Mouse (Mus musculus): ENCODE results near the gene Zic5. TPM values are rescaled to one million over a fixed set of nuclear protein-coding genes. Genes with fewer than 3 reads are reported as not detected.

The Zic5 gene
- total and polyA plus RNA-seq, 2 experiments from 2014 or later, result 31.0 to 51.3 TPM

DNA sequence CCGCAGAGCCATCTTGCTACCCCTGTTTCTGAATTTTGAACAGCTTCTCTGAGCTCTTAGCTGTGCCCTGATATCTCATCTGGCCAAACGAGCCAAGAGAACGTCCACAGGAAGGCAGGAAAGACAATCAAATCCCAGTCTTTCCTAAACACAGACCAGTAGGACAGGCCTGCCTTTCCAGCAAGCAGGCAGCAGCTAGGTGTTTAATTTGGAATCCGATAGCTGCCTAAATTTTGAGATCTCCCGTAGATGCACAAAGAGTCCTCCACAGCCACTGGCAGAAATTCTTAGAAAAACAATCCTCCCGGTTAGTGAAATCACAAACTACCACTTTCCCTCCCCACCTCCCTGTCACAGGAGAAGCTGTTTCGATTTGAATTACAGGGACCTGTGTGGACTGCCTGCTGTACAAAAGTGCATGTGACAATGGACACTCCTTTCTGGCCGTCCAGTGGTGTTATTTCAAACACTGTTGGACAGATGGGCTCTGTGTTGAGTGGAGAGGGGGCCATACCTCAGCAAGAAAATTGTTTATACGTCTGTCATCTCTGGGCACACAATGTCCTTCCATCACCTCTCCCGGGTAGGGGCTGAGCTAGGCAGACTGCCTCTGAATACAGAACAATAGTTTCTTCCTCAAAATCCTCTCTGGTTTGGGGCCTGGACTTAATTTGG is 38.8 kb downstream of the Zic5 start:
- H3K4me2 ChIP-seq (ENCODE audit: low read depth, low read length), result 0 out of 2 replicates have a peak overlapping the region, but pooled peaks have one; percentile 5
- WGBS, result 54% methylated on average over 10 of the region's 10 CpGs
- peak overlapping the region; percentile 54 for H3K27ac ChIP-seq
- no peaks in the 10 kb centered on the region for H3K9me3 ChIP-seq (ENCODE audit: low read length)
- H3K9ac ChIP-seq (replicated peaks; ENCODE audit: low read length), result no peak overlapping the region
- no peaks in the 10 kb centered on the region; the same call in 1 of the 2 replicates for H3K4me1 ChIP-seq (ENCODE audit: insufficient read depth, low read length)
- no peak for DNase-seq (ENCODE audit: low spot score)
- no peak overlapping the region for H3K4me3 ChIP-seq (ENCODE audit: low read length)
- no peaks in the 10 kb centered on the region for H3K27me3 ChIP-seq (ENCODE audit: insufficient read depth, low read length)
- TF ChIP-seq CTCF (IDR thresholded peaks at IDR 0.05; ENCODE audit: low read depth), result no peak
- ATAC-seq, result peak; percentile 44
- H3K36me3 ChIP-seq (ENCODE audit: insufficient read depth, low read length), result no peaks in the 10 kb centered on the region

DNA sequence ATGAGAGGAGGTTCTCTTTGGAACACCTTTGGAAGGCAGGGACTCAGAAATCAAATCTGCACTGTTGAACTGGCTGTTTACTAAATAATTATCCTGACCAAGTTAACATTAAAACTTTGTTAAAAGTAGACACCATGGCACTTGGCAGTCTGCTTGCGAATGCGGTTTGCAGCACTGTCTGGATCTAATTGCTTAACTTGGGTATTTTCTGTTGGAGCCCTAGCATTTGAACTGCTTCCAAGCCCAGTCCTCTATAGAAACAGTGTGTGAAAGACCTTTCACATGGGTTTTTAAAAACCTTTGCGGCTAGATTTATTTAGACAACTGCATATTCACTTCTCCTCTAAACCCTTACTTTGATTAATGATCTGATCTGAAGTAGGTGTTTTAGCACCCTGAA is 41.0 kb downstream of the Zic5 start:
- DNase-seq (ENCODE audit: low spot score) (no peak), ATAC-seq (no peak)
- no peak overlapping the region for H3K4me2 ChIP-seq (ENCODE audit: low read depth, low read length)
- no peak for TF ChIP-seq CTCF (IDR thresholded peaks at IDR 0.05; ENCODE audit: low read depth)
- 56% methylated on average over 3 of the region's 3 CpGs for WGBS
- no peaks in the 10 kb centered on the region for H3K36me3 ChIP-seq (ENCODE audit: insufficient read depth, low read length)
- H3K4me3 ChIP-seq (ENCODE audit: low read length), result no peak overlapping the region
- 0 out of 2 replicates have a peak overlapping the region, but pooled peaks have one; percentile 36 for H3K27ac ChIP-seq
- H3K27me3 ChIP-seq (ENCODE audit: insufficient read depth, low read length), result no peaks in the 10 kb centered on the region
- H3K4me1 ChIP-seq (ENCODE audit: insufficient read depth, low read length), result no peaks in the 10 kb centered on the region; the same call in 1 of the 2 replicates
- H3K9me3 ChIP-seq (ENCODE audit: low read length), result no peaks in the 10 kb centered on the region
- H3K9ac ChIP-seq (replicated peaks; ENCODE audit: low read length), result no peak overlapping the region

DNA sequence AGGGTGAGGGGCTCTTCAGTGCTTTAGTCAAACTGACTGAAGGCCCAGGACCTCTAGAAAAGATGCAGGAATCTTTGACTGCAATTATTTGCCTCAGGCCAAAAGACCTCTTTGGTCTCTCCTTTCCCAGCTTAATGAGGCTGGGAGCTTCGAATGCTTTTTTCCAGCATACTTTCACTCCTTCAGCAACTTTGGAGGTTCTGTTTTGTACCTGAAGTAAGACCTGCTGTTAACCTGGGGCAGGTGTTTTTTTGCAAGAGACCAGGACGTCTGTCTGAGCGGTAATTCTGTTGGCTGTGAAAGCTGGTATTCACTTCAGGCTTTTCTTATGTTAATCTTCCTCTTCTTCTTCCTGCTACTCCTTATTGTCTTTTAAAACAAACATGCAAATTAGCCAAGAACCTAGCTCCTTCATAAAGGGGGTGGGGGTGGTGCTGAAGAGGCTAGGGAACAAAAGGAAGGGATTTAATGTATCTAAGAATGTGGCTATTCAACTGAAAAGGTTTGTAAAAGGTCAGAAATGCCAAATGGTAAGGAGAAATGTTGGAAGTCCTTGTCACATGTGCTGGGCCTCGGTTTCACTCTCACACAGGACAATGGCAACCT is 49.2 kb downstream of the Zic5 start:
- no peak overlapping the region for H3K9ac ChIP-seq (replicated peaks; ENCODE audit: low read length)
- no peaks in the 10 kb centered on the region for H3K36me3 ChIP-seq (ENCODE audit: insufficient read depth, low read length)
- DNase-seq (ENCODE audit: low spot score), result no peak
- H3K9me3 ChIP-seq (ENCODE audit: low read length), result no peaks in the 10 kb centered on the region
- WGBS, result 21% methylated on average over 4 of the region's 4 CpGs
- no peak for ATAC-seq
- no peak overlapping the region for H3K4me3 ChIP-seq (ENCODE audit: low read length)
- no peak for TF ChIP-seq CTCF (IDR thresholded peaks at IDR 0.05; ENCODE audit: low read depth)
- H3K4me1 ChIP-seq (ENCODE audit: insufficient read depth, low read length), result no peaks in the 10 kb centered on the region
- no peaks in the 10 kb centered on the region for H3K27me3 ChIP-seq (ENCODE audit: insufficient read depth, low read length)
- no peak overlapping the region for H3K4me2 ChIP-seq (ENCODE audit: low read depth, low read length)
- H3K27ac ChIP-seq, result no peak overlapping the region

DNA sequence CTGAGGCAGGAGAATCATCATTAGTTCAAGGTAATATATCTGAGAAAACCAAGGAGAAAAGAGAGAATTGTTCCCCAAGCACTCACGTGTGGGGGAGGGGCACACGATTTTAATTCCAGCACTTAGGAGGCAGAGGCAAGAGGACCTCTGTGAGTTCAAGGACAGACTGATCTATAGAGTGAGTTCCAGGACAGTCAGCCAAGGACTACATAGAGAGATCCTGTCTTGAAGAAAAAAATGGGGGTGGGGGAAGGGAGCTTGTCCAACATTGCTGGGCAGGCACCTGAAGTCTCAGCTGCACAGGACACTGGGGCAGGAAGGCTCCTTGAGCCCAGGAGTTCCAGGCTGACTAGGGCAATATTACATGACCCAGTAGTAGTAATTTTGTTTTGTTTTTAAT is 50.7 kb downstream of the Zic5 start:
- H3K9me3 ChIP-seq (ENCODE audit: low read length), result no peaks in the 10 kb centered on the region
- no peaks in the 10 kb centered on the region for H3K27me3 ChIP-seq (ENCODE audit: insufficient read depth, low read length)
- ATAC-seq (no peak), DNase-seq (ENCODE audit: low spot score) (no peak)
- no peak overlapping the region for H3K9ac ChIP-seq (replicated peaks; ENCODE audit: low read length)
- H3K4me3 ChIP-seq (ENCODE audit: low read length), result no peak overlapping the region
- H3K27ac ChIP-seq, result no peak overlapping the region
- no peaks in the 10 kb centered on the region for H3K4me1 ChIP-seq (ENCODE audit: insufficient read depth, low read length)
- WGBS, result 92% methylated on average over 2 of the region's 2 CpGs
- TF ChIP-seq CTCF (IDR thresholded peaks at IDR 0.05; ENCODE audit: low read depth), result no peak
- H3K4me2 ChIP-seq (ENCODE audit: low read depth, low read length), result no peak overlapping the region
- H3K36me3 ChIP-seq (ENCODE audit: insufficient read depth, low read length), result no peaks in the 10 kb centered on the region

DNA sequence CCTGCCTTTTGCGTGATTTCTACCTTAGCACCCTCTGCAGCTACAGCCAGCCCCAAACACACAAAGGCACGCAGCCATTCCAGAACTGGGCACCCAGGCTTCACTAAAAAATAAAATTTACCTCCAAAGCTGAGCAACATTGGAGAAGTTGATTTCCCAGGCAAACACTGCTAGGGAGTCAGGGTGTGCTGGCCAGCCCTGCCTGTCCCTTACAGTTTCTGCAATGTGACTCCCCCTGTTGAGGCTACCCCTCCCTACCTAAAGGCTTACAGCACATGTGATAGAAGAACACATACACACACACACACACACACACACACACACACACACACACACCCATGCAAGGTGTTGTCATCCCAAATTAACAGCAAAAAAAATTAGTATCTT is 51.9 kb downstream of the Zic5 start:
- TF ChIP-seq CTCF (IDR thresholded peaks at IDR 0.05; ENCODE audit: low read depth), result no peak
- DNase-seq (ENCODE audit: low spot score) (no peak), ATAC-seq (no peak)
- Histone ChIP-seq H3K27me3 (ENCODE audit: insufficient read depth, low read length) (no peaks in the 10 kb centered on the region), H3K27ac (no peak overlapping the region), H3K4me1 (ENCODE audit: insufficient read depth, low read length) (no peaks in the 10 kb centered on the region), H3K9ac (replicated peaks; ENCODE audit: low read length) (no peak overlapping the region), H3K9me3 (ENCODE audit: low read length) (no peaks in the 10 kb centered on the region), H3K4me3 (ENCODE audit: low read length) (no peak overlapping the region), H3K36me3 (ENCODE audit: insufficient read depth, low read length) (no peaks in the 10 kb centered on the region), H3K4me2 (ENCODE audit: low read depth, low read length) (no peak overlapping the region)
- WGBS, result 80% methylated on average over 2 of the region's 2 CpGs

DNA sequence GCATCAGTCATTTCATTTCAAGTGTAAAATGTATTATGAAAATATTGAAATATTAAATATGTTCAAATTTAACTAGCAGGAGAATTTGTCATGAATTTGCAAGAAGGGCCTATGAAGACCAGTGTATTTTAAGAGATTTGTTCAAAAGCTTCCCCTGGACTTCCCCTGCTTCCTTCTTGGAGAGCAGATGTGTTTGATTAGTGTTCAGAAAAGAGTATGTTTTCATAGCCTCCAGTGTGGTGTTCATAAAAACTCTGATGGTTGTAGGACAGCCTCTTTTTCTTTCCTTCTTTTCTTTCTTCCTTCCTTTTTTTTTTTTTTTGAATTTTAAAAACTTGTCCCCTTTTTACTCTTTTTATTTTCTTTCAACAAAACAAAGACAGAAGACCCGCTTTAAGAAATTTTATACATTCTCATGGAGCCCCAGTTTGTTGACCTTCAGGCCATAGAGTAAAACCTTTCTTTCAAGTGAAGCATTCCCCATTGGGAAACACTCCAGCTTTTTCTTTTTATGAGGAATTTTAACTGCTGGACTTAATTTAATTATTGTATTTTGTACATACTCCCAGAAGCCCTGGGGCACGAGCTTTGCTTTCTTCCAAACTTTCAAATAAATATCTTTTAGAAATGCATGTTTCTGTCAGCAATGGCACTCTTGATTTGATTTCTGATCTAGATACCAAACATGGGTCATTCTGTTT is 52.5 kb downstream of the Zic5 start:
- DNase-seq (ENCODE audit: low spot score) (no peak), ATAC-seq (no peak)
- Histone ChIP-seq H3K4me3 (ENCODE audit: low read length) (no peak overlapping the region), H3K4me2 (ENCODE audit: low read depth, low read length) (no peak overlapping the region), H3K36me3 (ENCODE audit: insufficient read depth, low read length) (no peaks in the 10 kb centered on the region), H3K9me3 (ENCODE audit: low read length) (no peaks in the 10 kb centered on the region), H3K27me3 (ENCODE audit: insufficient read depth, low read length) (no peaks in the 10 kb centered on the region), H3K27ac (no peak overlapping the region), H3K9ac (replicated peaks; ENCODE audit: low read length) (no peak overlapping the region), H3K4me1 (ENCODE audit: insufficient read depth, low read length) (no peaks in the 10 kb centered on the region)
- 73% methylated on average over 2 of the region's 2 CpGs for WGBS
- TF ChIP-seq CTCF (IDR thresholded peaks at IDR 0.05; ENCODE audit: low read depth), result no peak

Other genes with a start within 250 kb of the Zic5 start
- 1.2 and 3.0 TPM in 2 replicates for gene Gm5089, start 14.6 kb downstream of the Zic5 start, total RNA-seq (2014; rRNA removed)
- gene Gm5089, start 14.6 kb downstream of the Zic5 start, polyA plus RNA-seq (2015; fragmentation: Nextera tagmentation; extraction: Ambion mirVana), result 0.56 and 0.82 TPM in 2 replicates
- 234 TPM in 2 replicates for gene Zic2, start 9.8 kb upstream of the Zic5 start, total RNA-seq (2014; rRNA removed)
- 35.9 and 40.2 TPM in 2 replicates for gene Zic2, start 9.8 kb upstream of the Zic5 start, polyA plus RNA-seq (2015; fragmentation: Nextera tagmentation; extraction: Ambion mirVana)
- 0.93 and 4.7 TPM in 2 replicates for gene Gm10837, start 24.9 kb upstream of the Zic5 start, total RNA-seq (2014; rRNA removed)
- 1.2 and 1.4 TPM in 2 replicates for gene Gm10837, start 24.9 kb upstream of the Zic5 start, polyA plus RNA-seq (2015; fragmentation: Nextera tagmentation; extraction: Ambion mirVana)
- gene Pcca, start 68.6 kb upstream of the Zic5 start, total RNA-seq (2014; rRNA removed), result 6.7 and 13.4 TPM in 2 replicates
- 39.1 and 42.8 TPM in 2 replicates for gene Pcca, start 68.6 kb upstream of the Zic5 start, polyA plus RNA-seq (2015; fragmentation: Nextera tagmentation; extraction: Ambion mirVana)

Data from hindbrain, postnatal 0 days (tissue).